Mouse (Mus musculus) ES-Bruce4 (cell line): ENCODE results near the gene Tomm40. TPM values are rescaled to one million over a fixed set of nuclear protein-coding genes. Genes with fewer than 3 reads are reported as not detected.

Experiments
- H3K27ac ChIP-seq: 2 replicates; pipeline ENCODE4 v1.5.1; 2012; ENCODE audit warnings: low read length, inconsistent platforms; ENCODE audit not compliant: insufficient read depth
- H3K27me3 ChIP-seq: 2 replicates; pipeline ENCODE4 v1.6.1; 2012; ENCODE audit warnings: mild to moderate bottlenecking, low read length, inconsistent platforms; ENCODE audit not compliant: control insufficient read depth, poor library complexity, insufficient read depth, severe bottlenecking
- H3K36me3 ChIP-seq: 2 replicates; pipeline ENCODE4 v1.6.1; 2012; ENCODE audit warnings: inconsistent platforms, mild to moderate bottlenecking, low read length, moderate library complexity; ENCODE audit not compliant: control insufficient read depth, poor library complexity, insufficient read depth, severe bottlenecking
- H3K4me1 ChIP-seq: one replicate; pipeline ENCODE4 v1.8.1; 2011; ENCODE audit warnings: low read length; ENCODE audit not compliant: control insufficient read depth, insufficient read depth
- H3K4me3 ChIP-seq: 2 replicates; pipeline ENCODE4 v1.5.1; 2011; ENCODE audit warnings: low read depth, mild to moderate bottlenecking, low read length
- H3K9ac ChIP-seq: 2 replicates; pipeline ENCODE4 v1.6.1; 2012; ENCODE audit warnings: low read depth, mild to moderate bottlenecking, inconsistent platforms; ENCODE audit not compliant: poor library complexity, severe bottlenecking
- H3K9me3 ChIP-seq: replicated peaks from 2 replicates; pipeline ENCODE4 v1.6.1; 2012; ENCODE audit warnings: mild to moderate bottlenecking, low read length, inconsistent platforms; ENCODE audit not compliant: control insufficient read depth, poor library complexity, insufficient read depth, severe bottlenecking
- CTCF ChIP-seq: IDR thresholded peaks from one replicate; pipeline ENCODE4 v1.8.1; 2011; ENCODE audit warnings: low read depth, low read length
- EP300 ChIP-seq: IDR thresholded peaks from 2 replicates; pipeline ENCODE4 v1.6.1; 2011; ENCODE audit warnings: low read depth, low read length; ENCODE audit not compliant: insufficient read depth
- POLR2A ChIP-seq: IDR thresholded peaks from one replicate; pipeline ENCODE4 v1.8.1; 2011; ENCODE audit warnings: low read length; ENCODE audit not compliant: insufficient read depth
- polyA plus RNA-seq: library from polyadenylated mRNA; stranded (reverse); fragments of >200 nt; gene quantifications from 2 replicates; pipeline ENCODE4 v1.2.4, GENCODE M21; 2011; ENCODE audit warnings: low read depth; ENCODE audit not compliant: missing spikeins, insufficient read depth, insufficient read length

Gene Tomm40
- polyA plus RNA-seq, 1 experiment = 68.2 TPM

GRCm38 (mm10) chr7:19664955-19665841 is 50.0 kb downstream of the Tomm40 start, which contains the start of gene Clptm1:
Gene Clptm1, minus strand, starts transcription at chr7:19665033.
- Histone ChIP-seq H3K4me1 (no peaks in the 10 kb centered on the region), H3K36me3 (peaks cover 6% of the 10 kb centered on the region), H3K4me3 (peak within 1 kb of the TSS; percentile 99), H3K9me3 (no peaks in the 10 kb centered on the region), H3K27ac (peak within 1 kb of the TSS; percentile 95), H3K9ac (peak within 1 kb of the TSS; percentile 99), H3K27me3 (no peaks in the 10 kb centered on the region)
- TF ChIP-seq CTCF (peak; percentile 43), EP300 (no peak; the same call in 1 of the 2 replicates)

DNA sequence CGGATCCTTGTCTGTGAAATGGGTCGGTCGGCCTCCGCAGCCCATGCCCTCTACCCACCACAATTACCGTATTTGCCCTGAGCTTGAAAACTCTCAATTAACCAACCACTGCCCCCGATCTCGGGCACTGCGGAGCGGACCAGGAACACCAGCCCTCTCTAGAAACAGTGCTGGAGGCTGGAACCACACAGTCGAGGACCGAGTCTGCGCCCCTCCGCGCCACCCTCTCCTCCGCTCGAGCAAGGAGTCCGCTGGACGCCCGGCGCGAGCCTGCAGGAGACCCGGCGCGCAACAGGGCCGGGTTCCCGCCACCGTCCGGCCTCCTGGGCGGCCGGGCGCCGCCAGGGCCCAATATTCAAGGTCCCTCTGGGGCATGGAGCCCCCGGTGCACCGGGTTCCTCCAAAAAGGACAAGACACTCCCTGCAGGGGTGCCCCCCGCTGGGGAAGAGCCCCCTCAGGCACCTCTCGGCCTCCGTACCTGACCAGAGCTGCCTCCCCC is 50.7 kb downstream of the Tomm40 start:
- H3K27ac ChIP-seq = no peak overlapping the region
- peaks cover 9% of the 10 kb centered on the region for H3K36me3 ChIP-seq
- no peaks in the 10 kb centered on the region for H3K4me1 ChIP-seq
- H3K4me3 ChIP-seq = peak overlapping the region; percentile 99
- no peaks in the 10 kb centered on the region for H3K9me3 ChIP-seq
- no peaks in the 10 kb centered on the region for H3K27me3 ChIP-seq
- H3K9ac ChIP-seq = peak overlapping the region; percentile 99
- TF ChIP-seq CTCF (no peak), EP300 (no peak), POLR2A (no peak)

DNA sequence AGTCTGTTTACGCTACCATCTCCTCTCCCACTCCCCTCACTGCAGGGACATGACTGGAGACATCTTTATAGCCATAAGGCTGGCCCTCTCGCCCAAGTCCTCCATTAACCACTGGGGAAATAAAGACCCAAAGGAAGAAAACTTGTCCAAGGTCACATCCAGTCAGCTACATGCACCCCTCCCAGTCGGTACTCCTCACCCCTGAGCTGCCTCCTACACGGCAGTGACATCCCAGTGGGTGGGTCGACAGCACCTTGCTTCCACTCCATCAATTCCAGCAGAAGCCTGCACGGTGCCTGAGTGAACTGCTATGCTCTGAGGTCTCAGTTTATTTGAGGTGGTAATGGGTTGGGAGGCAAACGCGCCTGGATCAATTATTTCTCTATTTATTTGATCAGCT is 51.3 kb downstream of the Tomm40 start:
- Histone ChIP-seq H3K4me3 (peak overlapping the region; percentile 99), H3K27me3 (no peaks in the 10 kb centered on the region), H3K9me3 (no peaks in the 10 kb centered on the region), H3K27ac (no peak overlapping the region), H3K4me1 (no peaks in the 10 kb centered on the region), H3K36me3 (peaks cover 9% of the 10 kb centered on the region), H3K9ac (peak overlapping the region; percentile 99)
- no peak for TF ChIP-seq EP300
- no peak for TF ChIP-seq CTCF
- no peak for TF ChIP-seq POLR2A

- Histone ChIP-seq H3K27ac (no peak overlapping the region), H3K27me3 (no peaks in the 10 kb centered on the region), H3K4me1 (no peaks in the 10 kb centered on the region), H3K9ac (no peak overlapping the region), H3K36me3 (peaks cover 8% of the 10 kb centered on the region), H3K9me3 (no peaks in the 10 kb centered on the region), H3K4me3 (no peak overlapping the region)
- TF ChIP-seq POLR2A (no peak), CTCF (no peak), EP300 (no peak)
These were observed 62.6 kb downstream of the Tomm40 start for GRCm38 (mm10) chr7:19652614-19653013.

Other genes with a start within 250 kb of the Tomm40 start
- 5.7 and 6.9 TPM in 2 replicates for gene Bloc1s3, start 207.1 kb downstream of the Tomm40 start, polyA plus RNA-seq
- 23.5 and 33.6 TPM in 2 replicates for gene Trappc6a, start 207.0 kb downstream of the Tomm40 start, polyA plus RNA-seq
- 0.23 and 0.34 TPM in 2 replicates for gene Nkpd1, start 197.6 kb downstream of the Tomm40 start, polyA plus RNA-seq
- 16.1 and 19.1 TPM in 2 replicates for gene Ppp1r37, start 152.4 kb downstream of the Tomm40 start, polyA plus RNA-seq
- 21.5 and 23.5 TPM in 2 replicates for gene Zfp296, start 138.2 kb downstream of the Tomm40 start, polyA plus RNA-seq
- gene Gemin7, start 137.8 kb downstream of the Tomm40 start, polyA plus RNA-seq = 25.2 and 30.5 TPM in 2 replicates
- 52.3 and 57.4 TPM in 2 replicates for gene Clasrp, start 111.0 kb downstream of the Tomm40 start, polyA plus RNA-seq
- 11.7 and 11.9 TPM in 2 replicates for gene Relb, start 86.0 kb downstream of the Tomm40 start, polyA plus RNA-seq
- 49.6 and 52.7 TPM in 2 replicates for gene Clptm1, start 50.4 kb downstream of the Tomm40 start, polyA plus RNA-seq
- 1.2 TPM in 1 of 2 replicates, not detected in the other for gene Apoc2, start 37.5 kb downstream of the Tomm40 start, polyA plus RNA-seq
- not detected in 2 replicates for gene Gm44805, start 34.0 kb downstream of the Tomm40 start, polyA plus RNA-seq
- 1.1 TPM in 1 of 2 replicates, not detected in the other for gene Apoc4, start 34.0 kb downstream of the Tomm40 start, polyA plus RNA-seq
- gene Apoc1, start 22.8 kb downstream of the Tomm40 start, polyA plus RNA-seq = 93.2 and 95.8 TPM in 2 replicates
- 1,030 and 1,048 TPM in 2 replicates for gene Apoe, start 16.2 kb downstream of the Tomm40 start, polyA plus RNA-seq
- 86.7 and 97.9 TPM in 2 replicates for gene Nectin2, start 35.0 kb upstream of the Tomm40 start, polyA plus RNA-seq
- 138 and 154 TPM in 2 replicates for gene Bcam, start 55.6 kb upstream of the Tomm40 start, polyA plus RNA-seq
- gene Cblc, start 81.4 kb upstream of the Tomm40 start, polyA plus RNA-seq = 17.1 and 23.2 TPM in 2 replicates
- 17.3 and 27.3 TPM in 2 replicates for gene Bcl3, start 107.3 kb upstream of the Tomm40 start, polyA plus RNA-seq
- gene Gm19345, start 136.6 kb upstream of the Tomm40 start, polyA plus RNA-seq = 0.82 and 1.1 TPM in 2 replicates
- gene Ceacam16, start 145.9 kb upstream of the Tomm40 start, polyA plus RNA-seq = not detected in 2 replicates
- not detected in 2 replicates for gene Ceacam19, start 172.5 kb upstream of the Tomm40 start, polyA plus RNA-seq
- 63.5 and 68.1 TPM in 2 replicates for gene Pvr, start 205.7 kb upstream of the Tomm40 start, polyA plus RNA-seq
- gene Igsf23, start 235.3 kb upstream of the Tomm40 start, polyA plus RNA-seq = 1.3 and 2.1 TPM in 2 replicates
- 0.21 TPM in 1 of 2 replicates, not detected in the other for gene Ceacam20, start 250.0 kb upstream of the Tomm40 start, polyA plus RNA-seq